Mouse (Mus musculus): ENCODE results near the gene Acp1. TPM values are rescaled to one million over a fixed set of nuclear protein-coding genes. Genes with fewer than 3 reads are reported as not detected.

The Acp1 gene
- polyA plus RNA-seq (2014; fragmentation: Illumina TruSeq; extraction: RNeasy Lipid Tissue Mini Kit (QIAGEN cat#74804); ENCODE audit: low read depth, low replicate concordance) = 78.7 TPM

GRCm38 (mm10) chr12:30911261-30912047, at the start of gene Acp1, which contains the start of gene Sh3yl1:
Gene Acp1, minus strand, starts transcription at chr12:30911589.
Gene Sh3yl1, plus strand, starts transcription at chr12:30911668.

GRCm38 (mm10) chr12:30883986-30884621, 27.3 kb downstream of the Acp1 start, which contains the start of gene Alkal2:
Gene Alkal2, plus strand, starts transcription at chr12:30884322.

Other genes with a start within 250 kb of the Acp1 start
- not detected for gene Alkal2, start 27.3 kb downstream of the Acp1 start, polyA plus RNA-seq (2014; fragmentation: Illumina TruSeq; extraction: RNeasy Lipid Tissue Mini Kit (QIAGEN cat#74804); ENCODE audit: low read depth, low replicate concordance)
- gene Sh3yl1, start 79 bp upstream of the Acp1 start, polyA plus RNA-seq (2014; fragmentation: Illumina TruSeq; extraction: RNeasy Lipid Tissue Mini Kit (QIAGEN cat#74804); ENCODE audit: low read depth, low replicate concordance) = 21.9 TPM
- 2.7 TPM for gene Fam110c, start 162.3 kb upstream of the Acp1 start, polyA plus RNA-seq (2014; fragmentation: Illumina TruSeq; extraction: RNeasy Lipid Tissue Mini Kit (QIAGEN cat#74804); ENCODE audit: low read depth, low replicate concordance)

Measured in liver, adult 10 weeks (tissue).